18 mouse cellular contexts compared by ENCODE assay signal in the genomic region with DNA sequence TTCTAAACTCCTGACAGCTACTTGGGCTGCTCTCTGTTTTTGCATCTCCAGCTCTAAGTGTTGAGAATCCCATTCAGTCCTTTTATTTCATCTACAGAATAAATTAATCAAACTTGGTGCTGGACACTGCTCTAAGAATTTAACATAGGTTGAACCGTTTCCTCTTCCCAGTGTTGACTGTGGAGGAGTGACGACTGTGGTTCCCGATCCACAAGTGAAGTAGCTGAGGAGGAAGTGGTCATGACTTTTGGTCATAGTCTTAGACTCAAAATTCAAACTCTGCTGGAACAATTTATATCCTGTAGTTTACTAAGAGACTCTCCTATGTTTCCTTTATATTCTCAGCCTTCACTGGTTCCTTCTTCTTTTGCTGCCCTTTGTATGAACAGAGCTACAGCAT.
"Had no signal": no experiment of that assay in that cellular context is flagged by ENCODE, and none has a peak within 500 bp of the region (broad histone marks: within the 10 kb centered on the region; RNA-seq: fewer than 3 reads in every experiment).

No protein-coding gene starts in this region.

- ATAC-seq: intestine, embryonic 15.5 days; liver, postnatal 0 days; midbrain, embryonic 15.5 days had no signal

- H3K4me1 ChIP-seq: midbrain, embryonic 12.5 days; midbrain, embryonic 15.5 days; neural tube, embryonic 12.5 days; neural tube, embryonic 15.5 days; stomach, embryonic 15.5 days had no signal

- H3K4me3 ChIP-seq: intestine, embryonic 15.5 days; limb, embryonic 12.5 days; limb, embryonic 15.5 days; lung, embryonic 15.5 days; midbrain, embryonic 12.5 days; midbrain, embryonic 15.5 days; neural tube, embryonic 12.5 days; neural tube, embryonic 15.5 days; stomach, embryonic 15.5 days had no signal

- DNase-seq: kidney, adult 11 months; kidney, adult 9 months; kidney, postnatal 25 days; left cerebral cortex, postnatal 4 days; liver, postnatal 0 days; lung, postnatal 14 days; right cerebral cortex, postnatal 25 days; spleen, adult 18-20 months; thymus, postnatal 25 days had no signal
